Comparison of ENCODE assay signal across 1 mouse cellular context in genomic region chr11:120404814-120405213, GRCm38 (mm10).
TF ChIP-seq lines count a peak whose summit lies in the region.

No protein-coding gene starts in this region.

TF ChIP-seq in CH12.LX, 34 proteins besides CTCF, POLR2A, EP300 and RAD21 (continued from another document):
- TF ChIP-seq MYC (IDR thresholded peaks at IDR 0.05; ENCODE audit: low read depth, low read length) (peak; percentile 97), ETS1 (conservative IDR thresholded peaks at IDR 0.05; ENCODE audit: low read depth, low read length) (no peak), KAT2A (IDR thresholded peaks at IDR 0.05; ENCODE audit: insufficient replicate concordance, low read length) (0 out of 2 replicates have a peak, but pooled peaks have one; percentile 23), NELFE (IDR thresholded peaks at IDR 0.05; ENCODE audit: low read depth, low read length) (no peak), TCF12 (IDR thresholded peaks at IDR 0.05; ENCODE audit: low read depth, low read length) (no peak), CHD2 (IDR thresholded peaks at IDR 0.05; ENCODE audit: low read length) (no peak), MAX (IDR thresholded peaks at IDR 0.05; ENCODE audit: low read length) (peak; percentile 62; the same call in 1 of the 2 replicates), BHLHE40 (IDR thresholded peaks at IDR 0.05; ENCODE audit: low read depth, low read length) (0 out of 2 replicates have a peak, but pooled peaks have one; percentile 31), ZMIZ1 (IDR thresholded peaks at IDR 0.05; ENCODE audit: low read depth, low read length) (no peak), POLR2AphosphoS2 (IDR thresholded peaks at IDR 0.05; ENCODE audit: low read depth, low read length) (no peak)
